Mouse (Mus musculus): ENCODE data around the gene Usp21. TPM values are rescaled to one million over a fixed set of nuclear protein-coding genes. Genes with fewer than 3 reads are reported as not detected.
"Not testable (repeated sequence)": the region's sequence is repeated elsewhere in the genome, so short reads cannot be mapped to it uniquely, and the experiment has no call there.

The Usp21 gene
- 67.8 and 69.8 TPM in 2 replicates for polyA plus RNA-seq (2015; fragmentation: Nextera tagmentation; extraction: Ambion mirVana)

DNA sequence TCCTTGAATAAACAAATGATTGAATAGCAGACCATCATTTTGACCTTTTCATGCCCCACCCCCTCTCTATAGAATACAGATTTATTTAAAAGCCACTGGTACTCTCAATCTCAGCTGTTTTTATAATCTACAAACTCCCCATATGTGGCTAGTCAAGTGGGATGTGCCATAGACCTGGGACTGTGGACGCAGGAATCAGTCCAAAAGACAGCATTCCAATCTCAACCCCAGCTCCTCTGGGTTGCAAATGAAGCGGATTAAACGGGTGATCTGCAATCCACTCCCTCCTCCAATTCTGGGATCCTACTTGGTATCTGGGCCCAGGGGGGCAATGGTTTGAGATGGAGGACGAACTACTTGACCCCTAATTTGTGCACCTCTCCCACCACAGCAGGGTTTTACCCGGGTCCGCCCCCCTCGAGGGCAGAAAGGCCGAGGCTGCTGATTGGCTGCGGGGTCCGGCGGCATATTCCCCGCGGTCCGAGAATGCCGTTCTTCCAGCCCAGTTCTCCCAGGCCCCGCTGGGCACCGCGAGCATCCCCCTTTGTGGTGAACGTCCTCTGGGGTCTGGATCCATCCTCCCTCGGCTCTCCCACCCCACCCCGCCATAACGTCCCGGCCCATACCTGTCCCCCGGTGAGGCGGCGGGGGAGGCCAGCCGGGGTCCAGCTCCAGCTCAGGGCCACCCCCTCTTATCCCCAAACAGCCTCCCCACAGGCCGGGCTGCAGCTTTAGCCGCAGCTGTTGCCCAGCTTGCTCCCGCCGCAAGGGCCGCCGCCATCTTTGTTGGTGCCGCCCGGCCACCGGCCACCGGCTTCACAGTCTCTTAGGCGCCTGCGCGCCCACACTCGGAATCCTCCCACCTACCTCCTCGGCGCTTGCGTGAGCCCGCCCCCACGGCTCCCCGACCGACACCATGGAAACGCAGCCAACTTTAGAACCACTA lies at the start of gene Usp21:
TSS of gene Usp21 (minus strand) at position 856 of the 946 bp plus-strand sequence.
- Histone ChIP-seq H3K36me3 (peaks cover 32% of the 10 kb centered on the region), H3K9me3 (no peaks in the 10 kb centered on the region), H3K4me2 (peak within 1 kb of the TSS; percentile 78), H3K27me3 (replicated peaks) (no peaks in the 10 kb centered on the region), H3K27ac (peak within 1 kb of the TSS; percentile 86), H3K9ac (peak within 1 kb of the TSS; percentile 89), H3K4me3 (replicated peaks) (peak within 1 kb of the TSS; percentile 90), H3K4me1 (peaks cover 15% of the 10 kb centered on the region)
- under 1% methylated on average over 49 of the region's 49 CpGs for WGBS
- peak; percentile 96 for ATAC-seq (ENCODE audit: insufficient read depth, low FRiP score, low read depth)

DNA sequence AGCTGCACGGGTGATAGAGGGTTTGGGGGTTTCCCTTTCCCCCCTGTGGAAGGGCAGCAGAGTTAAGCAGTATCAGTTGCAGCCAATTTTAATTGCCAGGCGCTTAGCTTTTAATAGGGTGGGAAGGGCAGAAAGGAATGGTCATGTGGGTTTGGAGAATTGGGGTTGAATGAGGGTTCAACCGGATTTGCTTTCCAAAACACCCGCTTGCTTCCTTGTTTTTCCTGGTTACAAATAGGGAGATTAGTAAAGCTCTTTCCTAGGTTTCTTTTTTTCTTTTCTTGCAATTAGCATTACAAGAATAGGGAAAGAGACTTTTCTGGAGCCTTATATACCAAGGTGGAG lies 42.4 kb upstream of the Usp21 start:
- Histone ChIP-seq H3K9me3 (no peaks in the 10 kb centered on the region), H3K4me1 (peaks cover 15% of the 10 kb centered on the region), H3K9ac (peak overlapping the region; percentile 88), H3K27ac (peak overlapping the region; percentile 99), H3K4me2 (peak overlapping the region; percentile 78), H3K36me3 (no peaks in the 10 kb centered on the region), H3K4me3 (replicated peaks) (peak overlapping the region; percentile 86), H3K27me3 (replicated peaks) (no peaks in the 10 kb centered on the region)
- ATAC-seq (ENCODE audit: insufficient read depth, low FRiP score, low read depth) = no peak
- 0% methylated on average over 4 of the region's 4 CpGs for WGBS

DNA sequence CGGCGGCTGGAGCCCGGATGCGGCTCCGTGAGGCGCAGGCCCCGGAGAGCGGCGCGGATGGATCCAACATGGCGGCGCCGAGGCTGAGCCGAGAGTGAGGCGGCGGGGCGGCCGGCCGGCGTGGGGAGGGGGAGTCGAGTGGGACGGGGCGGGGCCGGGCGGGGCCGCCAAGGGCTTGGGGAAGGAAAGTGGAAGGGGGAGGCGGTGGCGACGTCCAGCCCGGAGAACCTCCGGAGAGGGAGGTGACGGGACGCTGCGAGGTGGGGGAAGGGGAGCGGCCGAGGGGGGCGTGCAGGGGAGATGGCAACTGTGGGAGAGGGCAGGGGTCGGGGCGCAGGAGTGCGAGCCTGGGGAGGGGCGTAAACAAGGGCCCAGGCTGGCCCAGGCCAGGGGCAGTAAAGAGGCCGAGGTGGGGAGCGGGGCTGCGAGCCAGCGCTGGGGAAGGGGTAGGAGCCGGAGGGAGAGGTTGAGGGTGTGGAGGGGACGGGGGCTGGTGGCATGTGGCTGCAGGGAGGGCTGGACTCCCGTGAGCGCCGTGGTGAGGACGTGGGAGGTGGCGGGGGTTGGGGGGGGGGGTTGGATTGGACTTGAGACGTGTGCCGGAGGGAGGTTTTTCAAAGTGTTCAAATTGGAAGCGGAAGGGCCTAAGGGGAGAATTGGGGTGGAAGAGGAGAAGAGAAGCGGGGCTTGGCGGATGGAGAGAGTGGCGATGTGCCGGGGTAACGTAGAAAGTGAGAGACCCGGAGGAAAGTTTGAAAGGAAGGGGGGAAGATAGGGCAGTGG lies 41.8 kb upstream of the Usp21 start:
- Histone ChIP-seq H3K9me3 (no peaks in the 10 kb centered on the region), H3K4me2 (peak overlapping the region; percentile 78), H3K9ac (peak overlapping the region; percentile 88), H3K27ac (peak overlapping the region; percentile 99), H3K4me1 (peaks cover 15% of the 10 kb centered on the region), H3K4me3 (replicated peaks) (peak overlapping the region; percentile 86), H3K27me3 (replicated peaks) (no peaks in the 10 kb centered on the region), H3K36me3 (no peaks in the 10 kb centered on the region)
- under 1% methylated on average over 58 of the region's 61 CpGs for WGBS
- peak; percentile 84 for ATAC-seq (ENCODE audit: insufficient read depth, low FRiP score, low read depth)

- no peaks in the 10 kb centered on the region for H3K9me3 ChIP-seq
- under 1% methylated on average over 48 of the region's 48 CpGs for WGBS
- H3K27me3 ChIP-seq (replicated peaks) = no peaks in the 10 kb centered on the region
- H3K9ac ChIP-seq = peak within 1 kb of the TSS; percentile 88
- ATAC-seq (ENCODE audit: insufficient read depth, low FRiP score, low read depth) = peak; percentile 92
- peaks cover 15% of the 10 kb centered on the region for H3K4me1 ChIP-seq
- H3K4me2 ChIP-seq = peak within 1 kb of the TSS; percentile 78
- H3K36me3 ChIP-seq = no peaks in the 10 kb centered on the region
- peak within 1 kb of the TSS; percentile 86 for H3K4me3 ChIP-seq (replicated peaks)
- peak within 1 kb of the TSS; percentile 99 for H3K27ac ChIP-seq
Measured at GRCm38 (mm10) chr1:171328839-171329432, 41.1 kb upstream of the Usp21 start, which contains the start of gene Dedd. TSS of gene Dedd (plus strand) at chr1:171329145.

DNA sequence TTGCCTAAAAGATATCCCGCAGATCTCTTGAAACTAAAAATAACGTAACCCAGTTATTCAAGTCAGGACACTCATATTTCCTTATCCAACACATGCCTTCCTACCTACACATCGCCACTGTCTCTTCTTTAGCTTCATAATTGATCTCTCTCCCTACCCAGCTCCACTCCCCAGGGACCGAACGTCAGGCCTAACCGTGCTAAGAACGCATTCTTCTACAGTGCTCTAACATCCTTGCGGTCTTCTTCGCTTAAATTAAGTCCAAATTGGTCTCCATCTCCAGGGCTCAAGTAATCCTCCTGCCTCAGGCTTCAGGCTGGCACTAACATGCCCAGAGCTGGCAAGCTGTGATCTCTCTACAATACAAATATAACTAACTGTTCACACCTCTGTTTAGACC lies 40.5 kb upstream of the Usp21 start:
- WGBS = 19% methylated on average over 9 of the region's 9 CpGs
- Histone ChIP-seq H3K9me3 (no peaks in the 10 kb centered on the region), H3K4me3 (replicated peaks) (peak overlapping the region; percentile 86), H3K4me1 (peaks cover 15% of the 10 kb centered on the region), H3K4me2 (peak overlapping the region; percentile 78), H3K27ac (peak overlapping the region; percentile 99), H3K9ac (peak overlapping the region; percentile 88; the same call in 1 of the 2 replicates), H3K36me3 (no peaks in the 10 kb centered on the region), H3K27me3 (replicated peaks) (no peaks in the 10 kb centered on the region)
- ATAC-seq (ENCODE audit: insufficient read depth, low FRiP score, low read depth) = no peak

GRCm38 (mm10) chr1:171326588-171326987 lies 38.8 kb upstream of the Usp21 start:
- not testable (repeated sequence) for H3K4me3 ChIP-seq (replicated peaks); H3K27ac ChIP-seq; H3K9me3 ChIP-seq; H3K9ac ChIP-seq; ATAC-seq (ENCODE audit: insufficient read depth, low FRiP score, low read depth); H3K36me3 ChIP-seq; H3K27me3 ChIP-seq (replicated peaks); H3K4me2 ChIP-seq
- peaks cover 15% of the 10 kb centered on the region for H3K4me1 ChIP-seq
- 87% methylated on average over 4 of the region's 4 CpGs for WGBS

- H3K4me3 ChIP-seq (replicated peaks) = no peak overlapping the region
- 84% methylated on average over 2 of the region's 2 CpGs for WGBS
- no peak overlapping the region for H3K9ac ChIP-seq
- no peak overlapping the region for H3K4me2 ChIP-seq
- H3K27ac ChIP-seq = no peak overlapping the region
- ATAC-seq (ENCODE audit: insufficient read depth, low FRiP score, low read depth) = no peak
- no peaks in the 10 kb centered on the region for H3K27me3 ChIP-seq (replicated peaks)
- no peaks in the 10 kb centered on the region for H3K36me3 ChIP-seq
- no peaks in the 10 kb centered on the region for H3K9me3 ChIP-seq
- H3K4me1 ChIP-seq = peaks cover 9% of the 10 kb centered on the region
Measured at GRCm38 (mm10) chr1:171325571-171325970, 37.8 kb upstream of the Usp21 start.

DNA sequence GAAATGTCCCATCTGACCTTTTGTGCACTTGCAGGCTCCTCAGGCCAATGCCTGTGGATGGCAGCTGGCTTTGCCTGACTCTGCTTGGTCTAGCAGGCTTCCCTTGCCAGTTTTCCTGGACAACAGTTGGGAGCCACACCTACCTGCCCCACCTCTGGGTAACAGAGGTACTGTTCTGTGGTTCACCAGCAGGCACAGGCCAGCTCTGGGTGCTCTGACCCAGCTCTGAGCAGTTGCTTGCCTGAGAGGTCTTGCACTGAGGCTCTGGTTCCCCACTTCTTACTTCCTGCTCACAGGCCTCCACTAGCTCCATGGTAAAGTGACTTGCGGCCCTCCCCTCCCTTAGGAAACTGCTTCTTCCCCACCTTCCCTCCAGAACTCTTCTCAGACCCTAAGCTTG lies 34.2 kb upstream of the Usp21 start:
- no peak overlapping the region for H3K4me2 ChIP-seq
- no peak overlapping the region for H3K9ac ChIP-seq
- H3K4me3 ChIP-seq (replicated peaks) = no peak overlapping the region
- H3K36me3 ChIP-seq = no peaks in the 10 kb centered on the region
- 74% methylated on average over 1 of the region's 1 CpGs for WGBS
- no peak overlapping the region for H3K27ac ChIP-seq
- H3K9me3 ChIP-seq = no peaks in the 10 kb centered on the region
- ATAC-seq (ENCODE audit: insufficient read depth, low FRiP score, low read depth) = peak; percentile 75; the same call in 1 of the 2 replicates
- no peaks in the 10 kb centered on the region for H3K27me3 ChIP-seq (replicated peaks)
- no peaks in the 10 kb centered on the region for H3K4me1 ChIP-seq

GRCm38 (mm10) chr1:171321415-171321814 lies 33.6 kb upstream of the Usp21 start:
- Histone ChIP-seq H3K9me3 (no peaks in the 10 kb centered on the region), H3K27ac (no peak overlapping the region), H3K27me3 (replicated peaks) (no peaks in the 10 kb centered on the region), H3K36me3 (no peaks in the 10 kb centered on the region), H3K4me2 (no peak overlapping the region), H3K4me1 (no peaks in the 10 kb centered on the region), H3K4me3 (replicated peaks) (no peak overlapping the region), H3K9ac (no peak overlapping the region)
- ATAC-seq (ENCODE audit: insufficient read depth, low FRiP score, low read depth) = no peak

DNA sequence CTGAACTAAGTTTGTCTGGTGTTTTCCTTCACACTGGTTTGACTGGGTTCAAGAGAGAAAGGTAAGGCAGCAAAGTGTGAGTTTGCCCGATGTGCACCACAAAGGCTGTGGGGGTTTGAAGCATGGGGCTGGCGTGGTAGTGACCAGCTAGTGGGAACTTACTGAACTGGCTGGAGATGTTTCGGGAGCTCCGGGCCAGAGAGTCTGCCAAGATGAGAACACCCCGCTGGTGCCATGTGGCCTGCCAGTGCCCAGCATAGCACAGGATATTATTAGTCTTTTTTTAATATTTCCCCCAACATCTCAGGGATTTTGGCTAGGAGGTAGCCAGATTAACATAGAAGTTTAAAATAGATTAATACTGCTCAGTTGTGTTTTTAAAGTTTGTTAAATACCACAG lies 32.4 kb upstream of the Usp21 start:
- no peak for ATAC-seq (ENCODE audit: insufficient read depth, low FRiP score, low read depth)
- Histone ChIP-seq H3K4me1 (no peaks in the 10 kb centered on the region), H3K27me3 (replicated peaks) (no peaks in the 10 kb centered on the region), H3K4me2 (peak overlapping the region; percentile 19; the same call in 1 of the 2 replicates), H3K9me3 (no peaks in the 10 kb centered on the region), H3K36me3 (no peaks in the 10 kb centered on the region), H3K27ac (no peak overlapping the region), H3K4me3 (replicated peaks) (peak overlapping the region; percentile 5; the same call in 1 of the 2 replicates), H3K9ac (no peak overlapping the region)
- WGBS = 36% methylated on average over 5 of the region's 5 CpGs

- H3K4me1 ChIP-seq = no peaks in the 10 kb centered on the region
- no peak for ATAC-seq (ENCODE audit: insufficient read depth, low FRiP score, low read depth)
- no peaks in the 10 kb centered on the region for H3K27me3 ChIP-seq (replicated peaks)
- no peak overlapping the region for H3K9ac ChIP-seq
- H3K36me3 ChIP-seq = no peaks in the 10 kb centered on the region
- H3K4me3 ChIP-seq (replicated peaks) = peak overlapping the region; percentile 5; the same call in 1 of the 2 replicates
- H3K4me2 ChIP-seq = peak overlapping the region; percentile 19; the same call in 1 of the 2 replicates
- H3K9me3 ChIP-seq = no peaks in the 10 kb centered on the region
- 24% methylated on average over 7 of the region's 7 CpGs for WGBS
- H3K27ac ChIP-seq = no peak overlapping the region
Measured at GRCm38 (mm10) chr1:171319748-171320147, 32.0 kb upstream of the Usp21 start.

Measured in stomach, embryonic 15.5 days (tissue).